10 mouse cellular contexts compared by ENCODE assay signal in the genomic region with DNA sequence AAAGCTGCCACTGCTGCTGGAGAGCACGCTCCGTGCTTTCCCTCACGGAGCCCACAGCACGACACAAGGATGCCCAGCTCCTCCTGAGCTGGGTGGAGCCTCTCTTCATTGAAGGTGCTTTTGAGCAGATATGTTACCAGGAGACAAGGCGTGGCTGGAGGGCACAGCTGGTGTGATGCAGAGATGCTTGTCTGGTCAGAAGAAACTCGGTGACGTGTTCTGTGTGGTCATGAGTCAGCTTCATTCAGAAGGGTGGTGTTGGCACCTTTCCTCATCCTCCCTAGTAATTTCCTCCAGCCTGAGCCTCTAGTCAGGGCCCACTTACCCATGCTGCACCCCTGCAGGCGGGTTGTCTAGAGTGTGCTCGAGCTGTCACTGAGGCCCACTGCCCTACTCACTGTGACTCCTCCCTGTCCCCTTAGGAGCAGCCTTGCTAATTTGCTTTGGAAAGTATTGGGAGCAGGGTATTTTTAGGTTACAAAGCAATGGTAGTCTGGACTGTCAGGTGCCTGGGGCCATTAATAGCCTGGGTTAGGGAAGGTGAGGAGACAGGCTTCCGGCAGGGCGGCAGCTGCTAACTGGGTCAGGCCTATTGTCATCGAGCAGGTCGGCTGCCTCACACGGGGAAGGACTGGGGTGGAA. TPM values are rescaled to one million over a fixed set of nuclear protein-coding genes. Genes with fewer than 3 reads are reported as not detected.
DNase-seq lines count a peak whose midpoint lies in the region; ATAC-seq and TF ChIP-seq lines count a peak whose summit lies in the region.
"Had no signal": no experiment of that assay in that cellular context is flagged by ENCODE, and none has a peak within 500 bp of the region (broad histone marks: within the 10 kb centered on the region; RNA-seq: fewer than 3 reads in every experiment).

No protein-coding gene starts in this region.

- no peaks in the 10 kb centered on the region for H3K36me3 ChIP-seq in C2C12 (ENCODE audit: control insufficient read depth, insufficient read depth)

- no peak for TF ChIP-seq CTCF in C2C12 (IDR thresholded peaks at IDR 0.05; ENCODE audit: control insufficient read depth, insufficient read depth, insufficient read length)

- ATAC-seq in common myeloid progenitor, adult 5-6 weeks (replicated peaks; ENCODE audit: low read depth, poor library complexity, severe bottlenecking): peak; percentile 88
- peak; percentile 86 to 89 for ATAC-seq in hematopoietic stem cell, adult 5-6 weeks (replicated peaks in 1 of 2; ENCODE audit: insufficient read depth in 1 of 2, low FRiP score in 2 of 2, low TSS enrichment in 1 of 2, low read depth in 1 of 2, poor library complexity in 2 of 2, severe bottlenecking in 2 of 2)

- intact Hi-C loops in gastrocnemius, postnatal 36 days (cut with DNase I): no loop called here

- no peaks in the 10 kb centered on the region for H3K27me3 ChIP-seq in C2C12 (ENCODE audit: control insufficient read depth, insufficient read depth, insufficient read length)
- H3K27me3 ChIP-seq: CH12.LX; hindbrain, embryonic 15.5 days had no signal

- peaks cover 46% of the 10 kb centered on the region for H3K79me2 ChIP-seq in C2C12 (ENCODE audit: control insufficient read depth, insufficient read depth)

- no peak overlapping the region for H3ac ChIP-seq in C2C12 (ENCODE audit: control insufficient read depth, insufficient read length, low read depth)

- H3K4me3 ChIP-seq in C2C12 (ENCODE audit: insufficient read depth, poor library complexity, severe bottlenecking): no peak overlapping the region
- H3K4me3 ChIP-seq: hindbrain, embryonic 15.5 days had no signal

- peaks cover 3% of the 10 kb centered on the region for H3K79me3 ChIP-seq in C2C12 (ENCODE audit: low read depth)

- DNase-seq in cerebellum, adult 11-12 months: peak; percentile 33
- no peak for DNase-seq in cerebellum, adult 11 months
- DNase-seq in right cerebral cortex, postnatal 36 days (ENCODE audit: low spot score in 2 of 2): peak; percentile 43 to 47
- DNase-seq in embryo, embryonic 10.5 days (ENCODE audit: low spot score): no peak
- DNase-seq in gastrocnemius, postnatal 36 days: no peak

TF ChIP-seq in C2C12, 6 proteins besides CTCF, POLR2A, EP300 and RAD21:
- TF ChIP-seq MYOD1 (IDR thresholded peaks at IDR 0.05; ENCODE audit: control insufficient read depth, insufficient read length, low read depth) (peak; percentile 84), MAX (IDR thresholded peaks at IDR 0.05) (no peak), FOSL1 (IDR thresholded peaks at IDR 0.05; ENCODE audit: insufficient read depth, low read length, poor library complexity, severe bottlenecking) (peak; percentile 35)
TF ChIP-seq in C2C12: peak in this region for 2.

RNA-seq across cellular contexts. Expression of gene Rac1, which starts 33.8 kb away (rescaled TPM):
- 256 TPM for polyA plus RNA-seq in C2C12 (2012; fragmentation: generic; extraction: Trizol)
- 113 and 129 TPM in 2 replicates for total RNA-seq in common myeloid progenitor, adult 5-6 weeks (2017)
- total RNA-seq in hematopoietic stem cell, adult 5-6 weeks (2017): 107 and 130 TPM in 2 replicates
- 100 to 1,000 TPM; 188 to 206 TPM for total RNA-seq in gastrocnemius, postnatal 36 days (2021)

Comparison
In these comparisons a context has a peak if more than half of its experiments do, and no peak if none do; other contexts are left out.
1. DNase-seq: peak in cerebellum, adult 11-12 months (single experiment) and right cerebral cortex, postnatal 36 days (2 of 2); none in cerebellum, adult 11 months (single experiment), embryo, embryonic 10.5 days (single experiment) and gastrocnemius, postnatal 36 days (0 of 2).